Mouse (Mus musculus) testis, adult 2 months (tissue): ENCODE measurements at regions not wholly inside any gene's neighbourhood (a gene's known extent, or its start where the extent isn't known, plus 50 kb on each side); places are given as distances from the start of the nearest gene placed in this dataset.

Source experiments
- H3K27ac ChIP-seq: fragments of 200-500 bp; 2 replicates; pipeline ENCODE4 v1.5.1; 2012; ENCODE audit warnings: low read depth, low read length; ENCODE audit not compliant: control insufficient read depth, insufficient read depth
- H3K27me3 ChIP-seq: fragments of 200-500 bp; 2 replicates; pipeline ENCODE4 v1.6.1; 2012; ENCODE audit warnings: mild to moderate bottlenecking, low read length, moderate library complexity; ENCODE audit not compliant: control insufficient read depth, insufficient read depth
- H3K36me3 ChIP-seq: fragments of 200-500 bp; 2 replicates; pipeline ENCODE4 v1.6.1; 2012; ENCODE audit warnings: mild to moderate bottlenecking, low read length; ENCODE audit not compliant: control insufficient read depth, insufficient read depth
- H3K4me1 ChIP-seq: fragments of 200-500 bp; 2 replicates; pipeline ENCODE4 v1.6.1; 2012; ENCODE audit warnings: low read length; ENCODE audit not compliant: control insufficient read depth, insufficient read depth
- H3K4me3 ChIP-seq: fragments of 200-500 bp; 2 replicates; pipeline ENCODE4 v1.5.1; 2012; ENCODE audit warnings: low read depth, mild to moderate bottlenecking, low read length, moderate library complexity, mixed read lengths; ENCODE audit not compliant: control insufficient read depth
- CTCF ChIP-seq: fragments of 200-500 bp; IDR thresholded peaks from 2 replicates; pipeline ENCODE4 v1.5.1; 2012; ENCODE audit warnings: low read depth, mild to moderate bottlenecking, inconsistent platforms, low read length, moderate library complexity; ENCODE audit not compliant: control insufficient read depth, insufficient read depth, insufficient replicate concordance
- POLR2A ChIP-seq: fragments of 200-500 bp; IDR thresholded peaks from 2 replicates; pipeline ENCODE4 v1.6.1; 2012; ENCODE audit warnings: low read depth, mild to moderate bottlenecking, inconsistent platforms, low read length, moderate library complexity; ENCODE audit not compliant: control insufficient read depth

GRCm38 (mm10) chr3:123984028-123984427, 293.4 kb upstream of the Ndst3 start:
- TF ChIP-seq CTCF (no peak), POLR2A (no peak)
- Histone ChIP-seq H3K27ac (no peak overlapping the region), H3K4me3 (no peak overlapping the region), H3K36me3 (no peaks in the 10 kb centered on the region), H3K4me1 (no peaks in the 10 kb centered on the region), H3K27me3 (no peaks in the 10 kb centered on the region)

- Histone ChIP-seq H3K4me3 (no peak overlapping the region), H3K27ac (no peak overlapping the region), H3K27me3 (no peaks in the 10 kb centered on the region), H3K36me3 (no peaks in the 10 kb centered on the region), H3K4me1 (no peaks in the 10 kb centered on the region)
- TF ChIP-seq CTCF: no peak
- no peak for TF ChIP-seq POLR2A
These were observed 309.4 kb upstream of the Ndst3 start for GRCm38 (mm10) chr3:123999957-124000616.

GRCm38 (mm10) chr3:124000883-124001282, 310.2 kb upstream of the Ndst3 start:
- no peak overlapping the region for H3K4me3 ChIP-seq
- TF ChIP-seq CTCF (no peak), POLR2A (no peak)

GRCm38 (mm10) chr3:124011685-124012084, 309.0 kb upstream of the Tram1l1 start:
- Histone ChIP-seq H3K4me3 (no peak overlapping the region), H3K4me1 (no peaks in the 10 kb centered on the region), H3K27me3 (no peaks in the 10 kb centered on the region), H3K27ac (no peak overlapping the region), H3K36me3 (no peaks in the 10 kb centered on the region)
- no peak for TF ChIP-seq POLR2A
- no peak for TF ChIP-seq CTCF

More at GRCm38 (mm10) chr3:124000883-124001282, 310.2 kb upstream of the Ndst3 start:
- no peaks in the 10 kb centered on the region for H3K4me1 ChIP-seq
- no peaks in the 10 kb centered on the region for H3K27me3 ChIP-seq
- no peak overlapping the region for H3K27ac ChIP-seq
- no peaks in the 10 kb centered on the region for H3K36me3 ChIP-seq

- Histone ChIP-seq H3K36me3 (no peaks in the 10 kb centered on the region), H3K4me3 (no peak overlapping the region), H3K27ac (no peak overlapping the region), H3K4me1 (no peaks in the 10 kb centered on the region), H3K27me3 (no peaks in the 10 kb centered on the region)
- TF ChIP-seq POLR2A (no peak), CTCF (no peak)
These were observed 302.0 kb upstream of the Tram1l1 start for GRCm38 (mm10) chr3:124018618-124019017.

- Histone ChIP-seq H3K27ac (no peak overlapping the region), H3K27me3 (no peaks in the 10 kb centered on the region), H3K4me1 (no peaks in the 10 kb centered on the region), H3K4me3 (no peak overlapping the region), H3K36me3 (no peaks in the 10 kb centered on the region)
- TF ChIP-seq CTCF (no peak), POLR2A (no peak)
These were observed 294.5 kb upstream of the Tram1l1 start for GRCm38 (mm10) chr3:124026188-124026587.

- Histone ChIP-seq H3K27me3 (no peaks in the 10 kb centered on the region), H3K4me1 (no peaks in the 10 kb centered on the region), H3K4me3 (no peak overlapping the region), H3K27ac (no peak overlapping the region), H3K36me3 (no peaks in the 10 kb centered on the region)
- TF ChIP-seq POLR2A: no peak
- no peak for TF ChIP-seq CTCF
These were observed 253.6 kb upstream of the Tram1l1 start for GRCm38 (mm10) chr3:124067061-124067460.

GRCm38 (mm10) chr3:124067538-124067937, 253.1 kb upstream of the Tram1l1 start:
- Histone ChIP-seq H3K4me3 (no peak overlapping the region), H3K4me1 (no peaks in the 10 kb centered on the region), H3K36me3 (no peaks in the 10 kb centered on the region), H3K27me3 (no peaks in the 10 kb centered on the region), H3K27ac (no peak overlapping the region)
- no peak for TF ChIP-seq POLR2A
- TF ChIP-seq CTCF: no peak
